ENCODE assay signal across 8 mouse cellular contexts in genomic region chr15:102807353-102807752, GRCm38 (mm10).
DNase-seq lines count a peak whose midpoint lies in the region; ATAC-seq lines count a peak whose summit lies in the region.

No protein-coding gene starts in this region.

- H3K4me3 ChIP-seq in hindbrain, embryonic 14.5 days (replicated peaks; ENCODE audit: low read length): no peak overlapping the region
- H3K4me3 ChIP-seq in midbrain, embryonic 14.5 days (replicated peaks; ENCODE audit: low read depth, low read length): no peak overlapping the region

- no peaks in the 10 kb centered on the region for H3K27me3 ChIP-seq in hindbrain, embryonic 14.5 days (ENCODE audit: control insufficient read depth, insufficient read depth, low read length)
- H3K27me3 ChIP-seq in midbrain, embryonic 14.5 days (ENCODE audit: control insufficient read depth, insufficient read depth, low read length): no peaks in the 10 kb centered on the region

- H3K4me2 ChIP-seq in hindbrain, embryonic 14.5 days (replicated peaks): no peak overlapping the region
- no peak overlapping the region for H3K4me2 ChIP-seq in midbrain, embryonic 14.5 days (ENCODE audit: low read length)

- DNase-seq in gastrocnemius, postnatal 10 days: peak; percentile 42
- no peak for DNase-seq in gastrocnemius, adult 18-20 months (ENCODE audit: low spot score)
- DNase-seq in ovary, postnatal 14 days (ENCODE audit: low spot score): peak; percentile 10
- DNase-seq in ovary, adult 18-20 months (ENCODE audit: low spot score): no peak
- DNase-seq in hindbrain, embryonic 14.5 days (ENCODE audit: low spot score): peak; percentile 70
- peak; percentile 85 for DNase-seq in midbrain, embryonic 14.5 days
- no peak for DNase-seq in urinary bladder, postnatal 4 days (ENCODE audit: low spot score in 2 of 2)

- H3K4me1 ChIP-seq in hindbrain, embryonic 14.5 days (replicated peaks; ENCODE audit: control insufficient read depth, insufficient read depth, low read length): no peaks in the 10 kb centered on the region
- no peaks in the 10 kb centered on the region for H3K4me1 ChIP-seq in midbrain, embryonic 14.5 days (ENCODE audit: control insufficient read depth, insufficient read depth, low read length)

- no peak overlapping the region for H3K9ac ChIP-seq in hindbrain, embryonic 14.5 days
- no peak overlapping the region for H3K9ac ChIP-seq in midbrain, embryonic 14.5 days (replicated peaks; ENCODE audit: low read length)

- ATAC-seq in hindbrain, embryonic 14.5 days (ENCODE audit: low FRiP score): 0 out of 2 replicates have a peak, but pooled peaks have one; percentile 68
- ATAC-seq in midbrain, embryonic 14.5 days (ENCODE audit: low FRiP score, low TSS enrichment): no peak
- no peak for ATAC-seq in megakaryocyte progenitor cell, adult 5-6 weeks (replicated peaks; ENCODE audit: poor library complexity)

- no peaks in the 10 kb centered on the region for H3K9me3 ChIP-seq in hindbrain, embryonic 14.5 days (ENCODE audit: control insufficient read depth, low read length)
- no peaks in the 10 kb centered on the region for H3K9me3 ChIP-seq in midbrain, embryonic 14.5 days (ENCODE audit: control insufficient read depth, low read length)

- WGBS in hindbrain, embryonic 14.5 days: 54% methylated on average over 3 of the region's 3 CpGs
- 59% methylated on average over 3 of the region's 3 CpGs for WGBS in midbrain, embryonic 14.5 days

- peak overlapping the region; percentile 60 for H3K27ac ChIP-seq in hindbrain, embryonic 14.5 days
- peak overlapping the region; percentile 56; the same call in 1 of the 2 replicates for H3K27ac ChIP-seq in midbrain, embryonic 14.5 days (replicated peaks; ENCODE audit: low read depth, low read length)

- H3K36me3 ChIP-seq in hindbrain, embryonic 14.5 days (replicated peaks; ENCODE audit: control insufficient read depth, insufficient read depth): no peaks in the 10 kb centered on the region
- no peaks in the 10 kb centered on the region for H3K36me3 ChIP-seq in midbrain, embryonic 14.5 days (ENCODE audit: control insufficient read depth, insufficient read depth, low read length)

Comparison
In these comparisons a context has a peak if more than half of its experiments do, and no peak if none do; other contexts are left out.
1. DNase-seq: peak in gastrocnemius, postnatal 10 days (single experiment), ovary, postnatal 14 days (single experiment), hindbrain, embryonic 14.5 days (single experiment) and midbrain, embryonic 14.5 days (single experiment); none in gastrocnemius, adult 18-20 months (single experiment), ovary, adult 18-20 months (single experiment) and urinary bladder, postnatal 4 days (0 of 2).